Mouse (Mus musculus): ENCODE measurements around the gene Pald1. TPM values are rescaled to one million over a fixed set of nuclear protein-coding genes. Genes with fewer than 3 reads are reported as not detected.

The Pald1 gene
- polyA plus RNA-seq (2015; fragmentation: Nextera tagmentation; extraction: Ambion mirVana) = 16.9 and 18.7 TPM in 2 replicates

GRCm38 (mm10) chr10:61383021-61383714 lies at the start of gene Pald1:
Gene Pald1 (minus strand): TSS chr10:61383530.
- peak within 1 kb of the TSS; percentile 96 for H3K4me2 ChIP-seq
- 1% methylated on average over 51 of the region's 60 CpGs for WGBS
- H3K4me1 ChIP-seq = peaks cover 38% of the 10 kb centered on the region
- H3K27ac ChIP-seq = peak within 1 kb of the TSS; percentile 59
- H3K9ac ChIP-seq = peak within 1 kb of the TSS; percentile 76
- H3K27me3 ChIP-seq (replicated peaks) = no peaks in the 10 kb centered on the region
- no peaks in the 10 kb centered on the region for H3K36me3 ChIP-seq
- H3K9me3 ChIP-seq = no peaks in the 10 kb centered on the region
- peak within 1 kb of the TSS; percentile 64 for H3K4me3 ChIP-seq (replicated peaks)
- ATAC-seq (ENCODE audit: insufficient read depth, low FRiP score, low read depth) = peak; percentile 80

DNA sequence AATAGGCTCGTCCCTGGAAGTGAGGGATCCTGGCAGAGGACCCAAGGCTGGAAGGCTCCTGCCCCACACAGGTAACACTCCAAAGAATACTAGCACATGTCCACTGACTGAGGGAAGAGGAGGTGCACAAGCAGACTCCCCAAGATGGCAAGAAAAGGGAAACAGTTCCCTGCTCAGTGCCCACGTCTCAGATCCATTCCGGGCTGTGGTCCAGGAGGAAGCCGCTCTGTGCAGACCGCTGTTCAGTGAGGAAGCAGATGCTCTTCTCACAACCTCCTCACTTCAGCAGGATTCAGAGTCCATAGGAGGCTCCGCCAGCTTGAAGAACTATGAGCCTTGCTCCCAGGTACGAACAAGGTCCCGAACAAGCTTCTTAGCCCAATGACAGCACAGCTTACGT lies 48.0 kb upstream of the Pald1 start:
- no peaks in the 10 kb centered on the region for H3K9me3 ChIP-seq
- H3K36me3 ChIP-seq = peaks cover 39% of the 10 kb centered on the region

GRCm38 (mm10) chr10:61429043-61429442 lies 45.7 kb upstream of the Pald1 start:
- Histone ChIP-seq H3K9ac (no peak overlapping the region), H3K27ac (no peak overlapping the region), H3K36me3 (peaks cover 33% of the 10 kb centered on the region), H3K9me3 (no peaks in the 10 kb centered on the region), H3K27me3 (replicated peaks) (no peaks in the 10 kb centered on the region), H3K4me1 (0 out of 2 replicates have a peak, but pooled peaks cover 4% of the 10 kb centered on the region), H3K4me2 (no peak overlapping the region), H3K4me3 (replicated peaks) (no peak overlapping the region)
- 92% methylated on average over 5 of the region's 5 CpGs for WGBS
- ATAC-seq (ENCODE audit: insufficient read depth, low FRiP score, low read depth) = no peak

More for the DNA sequence above, 48.0 kb upstream of the Pald1 start:
- Histone ChIP-seq H3K27ac (no peak overlapping the region), H3K4me3 (replicated peaks) (no peak overlapping the region), H3K4me1 (no peaks in the 10 kb centered on the region), H3K9ac (no peak overlapping the region), H3K4me2 (no peak overlapping the region), H3K27me3 (replicated peaks) (no peaks in the 10 kb centered on the region)
- ATAC-seq (ENCODE audit: insufficient read depth, low FRiP score, low read depth) = no peak
- 91% methylated on average over 9 of the region's 9 CpGs for WGBS

- Histone ChIP-seq H3K9me3 (no peaks in the 10 kb centered on the region), H3K27ac (no peak overlapping the region), H3K36me3 (peaks cover 28% of the 10 kb centered on the region), H3K9ac (no peak overlapping the region), H3K4me1 (0 out of 2 replicates have a peak, but pooled peaks cover 4% of the 10 kb centered on the region), H3K4me3 (replicated peaks) (no peak overlapping the region), H3K4me2 (no peak overlapping the region), H3K27me3 (replicated peaks) (no peaks in the 10 kb centered on the region)
- WGBS = 56% methylated on average over 4 of the region's 4 CpGs
- ATAC-seq (ENCODE audit: insufficient read depth, low FRiP score, low read depth) = no peak
Observed at GRCm38 (mm10) chr10:61428416-61428815, 45.1 kb upstream of the Pald1 start.

DNA sequence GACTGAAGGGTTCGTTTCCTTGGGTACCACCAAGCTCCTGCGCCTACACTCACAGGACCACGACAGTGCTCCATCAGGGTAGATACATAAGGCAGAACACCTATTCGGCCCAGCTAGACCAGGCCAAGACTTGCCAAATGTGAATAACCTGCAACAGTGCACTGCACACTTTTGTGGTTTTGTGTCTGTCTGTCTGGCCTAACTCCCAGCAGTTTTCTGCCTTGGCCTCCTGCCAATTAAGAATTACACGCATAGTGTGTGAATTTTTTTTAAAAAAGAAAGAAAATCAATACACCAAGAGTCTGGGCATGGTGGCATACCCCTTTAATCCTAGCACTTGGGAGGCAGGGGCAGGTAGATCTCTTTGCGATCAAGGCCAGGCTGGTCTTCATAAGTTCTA lies 44.6 kb upstream of the Pald1 start:
- Histone ChIP-seq H3K27ac (no peak overlapping the region), H3K9ac (no peak overlapping the region), H3K4me1 (0 out of 2 replicates have a peak, but pooled peaks cover 4% of the 10 kb centered on the region), H3K27me3 (replicated peaks) (no peaks in the 10 kb centered on the region), H3K4me3 (replicated peaks) (no peak overlapping the region), H3K9me3 (no peaks in the 10 kb centered on the region), H3K36me3 (peaks cover 23% of the 10 kb centered on the region), H3K4me2 (no peak overlapping the region)
- 84% methylated on average over 6 of the region's 6 CpGs for WGBS
- ATAC-seq (ENCODE audit: insufficient read depth, low FRiP score, low read depth) = no peak

- 50% methylated on average over 2 of the region's 2 CpGs for WGBS
- Histone ChIP-seq H3K27ac (no peak overlapping the region), H3K36me3 (peaks cover 14% of the 10 kb centered on the region), H3K4me3 (replicated peaks) (no peak overlapping the region), H3K4me2 (no peak overlapping the region), H3K9ac (no peak overlapping the region), H3K27me3 (replicated peaks) (no peaks in the 10 kb centered on the region), H3K4me1 (0 out of 2 replicates have a peak, but pooled peaks cover 4% of the 10 kb centered on the region), H3K9me3 (no peaks in the 10 kb centered on the region)
- ATAC-seq (ENCODE audit: insufficient read depth, low FRiP score, low read depth) = no peak
Observed at GRCm38 (mm10) chr10:61426251-61426757, 43.0 kb upstream of the Pald1 start.

DNA sequence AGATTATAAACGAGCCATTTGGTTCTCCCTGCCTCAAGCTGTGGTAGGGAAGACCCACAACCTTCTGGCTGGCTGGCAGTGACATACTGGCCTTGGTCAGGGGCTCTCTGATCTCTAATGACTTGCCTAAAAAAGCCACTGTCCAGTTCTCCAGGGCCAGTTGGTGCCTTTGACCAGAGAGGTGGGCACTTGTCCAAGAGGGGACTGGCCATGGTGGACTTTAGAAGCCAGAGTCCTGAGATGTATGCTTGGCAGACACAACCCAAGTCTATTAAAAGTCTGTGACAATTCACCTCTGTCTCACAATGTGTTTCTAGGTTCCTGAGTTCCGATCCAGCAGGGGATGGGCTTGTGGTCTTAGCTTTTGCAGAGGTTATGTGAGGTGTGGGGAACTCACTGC lies 41.7 kb upstream of the Pald1 start:
- H3K4me2 ChIP-seq = no peak overlapping the region

GRCm38 (mm10) chr10:61424500-61424899 lies 41.2 kb upstream of the Pald1 start:
- Histone ChIP-seq H3K36me3 (no peaks in the 10 kb centered on the region), H3K27ac (no peak overlapping the region), H3K27me3 (replicated peaks) (peaks cover 13% of the 10 kb centered on the region), H3K4me1 (0 out of 2 replicates have a peak, but pooled peaks cover 4% of the 10 kb centered on the region), H3K4me3 (replicated peaks) (no peak overlapping the region), H3K4me2 (peak overlapping the region; percentile 13; the same call in 1 of the 2 replicates), H3K9me3 (no peaks in the 10 kb centered on the region), H3K9ac (no peak overlapping the region)
- ATAC-seq (ENCODE audit: insufficient read depth, low FRiP score, low read depth) = no peak
- WGBS = 20% methylated on average over 7 of the region's 7 CpGs

More for the DNA sequence above, 41.7 kb upstream of the Pald1 start:
- Histone ChIP-seq H3K4me3 (replicated peaks) (no peak overlapping the region), H3K36me3 (peaks cover 2% of the 10 kb centered on the region; the same call in 1 of the 2 replicates), H3K9me3 (no peaks in the 10 kb centered on the region), H3K9ac (no peak overlapping the region), H3K4me1 (0 out of 2 replicates have a peak, but pooled peaks cover 4% of the 10 kb centered on the region), H3K27ac (no peak overlapping the region), H3K27me3 (replicated peaks) (peaks cover 7% of the 10 kb centered on the region; the same call in 1 of the 2 replicates)
- WGBS = 53% methylated on average over 2 of the region's 2 CpGs
- no peak for ATAC-seq (ENCODE audit: insufficient read depth, low FRiP score, low read depth)

DNA sequence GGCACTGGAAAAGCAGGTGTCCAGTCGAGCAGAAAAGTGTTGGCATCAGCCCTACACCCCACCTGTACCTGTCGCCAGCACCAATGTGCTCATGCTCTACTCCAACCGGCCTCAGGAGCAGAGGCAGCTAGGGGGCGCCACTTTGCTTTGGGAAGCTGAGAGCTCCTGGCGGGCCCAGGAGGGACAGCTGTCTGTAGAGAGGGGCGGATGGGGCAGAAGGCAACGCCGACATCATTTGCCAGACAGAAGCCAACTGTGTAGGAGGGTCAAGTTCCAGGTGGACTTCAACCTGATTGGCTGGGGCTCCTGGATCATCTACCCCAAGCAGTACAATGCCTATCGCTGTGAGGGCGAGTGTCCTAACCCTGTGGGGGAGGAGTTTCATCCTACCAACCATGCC lies 40.0 kb upstream of the Pald1 start:
- H3K4me2 ChIP-seq = no peak overlapping the region
- 63% methylated on average over 10 of the region's 10 CpGs for WGBS
- H3K27ac ChIP-seq = no peak overlapping the region
- peaks cover 24% of the 10 kb centered on the region for H3K27me3 ChIP-seq (replicated peaks)
- H3K4me1 ChIP-seq = peaks cover 6% of the 10 kb centered on the region
- no peak overlapping the region for H3K9ac ChIP-seq
- no peak overlapping the region for H3K4me3 ChIP-seq (replicated peaks)
- ATAC-seq (ENCODE audit: insufficient read depth, low FRiP score, low read depth) = no peak
- no peaks in the 10 kb centered on the region for H3K36me3 ChIP-seq
- H3K9me3 ChIP-seq = no peaks in the 10 kb centered on the region

- no peak for ATAC-seq (ENCODE audit: insufficient read depth, low FRiP score, low read depth)
- Histone ChIP-seq H3K4me3 (replicated peaks) (no peak overlapping the region), H3K4me1 (peaks cover 10% of the 10 kb centered on the region), H3K9ac (no peak overlapping the region), H3K4me2 (no peak overlapping the region), H3K36me3 (no peaks in the 10 kb centered on the region), H3K9me3 (no peaks in the 10 kb centered on the region), H3K27ac (no peak overlapping the region), H3K27me3 (replicated peaks) (peaks cover 28% of the 10 kb centered on the region)
- 76% methylated on average over 12 of the region's 12 CpGs for WGBS
Observed at GRCm38 (mm10) chr10:61422861-61423260, 39.5 kb upstream of the Pald1 start.

- no peak overlapping the region for H3K27ac ChIP-seq
- H3K4me1 ChIP-seq = peaks cover 10% of the 10 kb centered on the region
- H3K4me2 ChIP-seq = no peak overlapping the region
- H3K9me3 ChIP-seq = no peaks in the 10 kb centered on the region
- no peaks in the 10 kb centered on the region for H3K36me3 ChIP-seq
- 63% methylated on average over 4 of the region's 4 CpGs for WGBS
- H3K9ac ChIP-seq = no peak overlapping the region
- ATAC-seq (ENCODE audit: insufficient read depth, low FRiP score, low read depth) = no peak
- peaks cover 49% of the 10 kb centered on the region for H3K27me3 ChIP-seq (replicated peaks)
- H3K4me3 ChIP-seq (replicated peaks) = no peak overlapping the region
Observed at GRCm38 (mm10) chr10:61420011-61420410, 36.7 kb upstream of the Pald1 start.

DNA sequence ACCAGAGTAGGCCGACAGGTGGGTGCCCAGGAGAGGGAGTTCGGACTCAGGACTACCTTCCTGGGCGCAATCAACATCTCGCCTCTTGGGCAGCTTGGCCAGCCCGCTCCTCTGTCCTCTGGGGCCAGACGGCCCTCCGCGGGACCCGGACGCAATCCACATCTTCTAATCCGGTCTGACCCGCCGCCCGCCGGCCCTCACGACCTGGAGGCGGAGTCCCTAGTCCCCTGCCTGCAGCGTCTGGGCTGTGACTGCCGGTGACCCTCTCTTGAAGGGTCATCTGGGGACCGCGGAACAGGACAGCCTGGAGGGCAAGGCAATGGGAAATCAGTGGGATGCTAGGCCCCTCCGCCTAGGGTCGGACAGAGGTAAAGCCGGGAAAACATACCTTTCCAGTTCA lies 35.8 kb upstream of the Pald1 start:
- ATAC-seq (ENCODE audit: insufficient read depth, low FRiP score, low read depth) = no peak
- no peak overlapping the region for H3K4me3 ChIP-seq (replicated peaks)
- H3K27ac ChIP-seq = no peak overlapping the region
- no peak overlapping the region for H3K9ac ChIP-seq
- H3K4me2 ChIP-seq = no peak overlapping the region
- peaks cover 6% of the 10 kb centered on the region for H3K4me1 ChIP-seq
- peaks cover 49% of the 10 kb centered on the region for H3K27me3 ChIP-seq (replicated peaks)
- H3K36me3 ChIP-seq = no peaks in the 10 kb centered on the region
- 6% methylated on average over 24 of the region's 24 CpGs for WGBS
- H3K9me3 ChIP-seq = no peaks in the 10 kb centered on the region
